Mouse (Mus musculus) G1E (cell line): ENCODE results near the gene P3h1. TPM values are rescaled to one million over a fixed set of nuclear protein-coding genes. Genes with fewer than 3 reads are reported as not detected.

Source experiments
- ATAC-seq: 2 replicates; pipeline ENCODE4 v1.8.0; 2016; ENCODE audit warnings: mild to moderate bottlenecking; ENCODE audit not compliant: insufficient number of reproducible peaks, poor library complexity, low FRiP score, severe bottlenecking; ENCODE audit errors: extremely low read depth
- DNase-seq: peaks from one replicate; pipeline ENCODE4 v3.0.0; 2012; ENCODE audit warnings: low spot score
- H3K27me3 ChIP-seq: 2 replicates; pipeline ENCODE4 v1.6.1; 2012; ENCODE audit warnings: mild to moderate bottlenecking, low read length, inconsistent platforms; ENCODE audit not compliant: insufficient read depth
- H3K36me3 ChIP-seq: replicated peaks from 2 replicates; pipeline ENCODE3; 2012; ENCODE audit warnings: mild to moderate bottlenecking, inconsistent platforms
- H3K4me1 ChIP-seq: 2 replicates; pipeline ENCODE4 v1.6.1; 2012; ENCODE audit warnings: low read depth, low read length, inconsistent platforms, mixed read lengths; ENCODE audit not compliant: insufficient read depth
- H3K4me3 ChIP-seq: 2 replicates; pipeline ENCODE4 v1.5.1; 2012; ENCODE audit warnings: low read depth, mild to moderate bottlenecking, inconsistent platforms, low read length, moderate library complexity, mixed read lengths
- H3K9me3 ChIP-seq: replicated peaks from 2 replicates; pipeline ENCODE4 v1.6.1; 2012; ENCODE audit warnings: inconsistent platforms
- CTCF ChIP-seq: IDR thresholded peaks from 2 replicates; pipeline ENCODE4 v1.5.1; 2012; ENCODE audit warnings: low read depth, low read length, inconsistent platforms, mixed read lengths
- GATA1 ChIP-seq: IDR thresholded peaks from 2 replicates; pipeline ENCODE4 v1.6.1; 2012; ENCODE audit warnings: borderline replicate concordance, low read length, inconsistent platforms, mixed read lengths
- GATA2 ChIP-seq: IDR thresholded peaks from 2 replicates; pipeline ENCODE4 v1.6.1; 2012; ENCODE audit warnings: low read depth, low read length, inconsistent platforms, borderline replicate concordance
- POLR2AphosphoS5 ChIP-seq: IDR thresholded peaks from 2 replicates; pipeline ENCODE4 v1.6.1; 2012; ENCODE audit warnings: low read depth, low read length, inconsistent platforms; ENCODE audit not compliant: insufficient replicate concordance
- TAL1 ChIP-seq: conservative IDR thresholded peaks from 2 replicates; pipeline ENCODE4 v1.6.1; 2012; ENCODE audit warnings: low read depth, low read length, inconsistent platforms, mixed read lengths
- polyA plus RNA-seq: library from polyadenylated mRNA; stranded (reverse); fragments of >175 nt; gene quantifications from 2 replicates; pipeline ENCODE4 v1.2.3, GENCODE M21; 2012
- total RNA-seq, 2 experiments: library from RNA; stranded (forward) in 1 of 2; stranded (reverse) in 1 of 2; fragments of 200-1000 nt in 1 of 2; fragments of >200 nt in 1 of 2; fragmentation: Nextera tagmentation in 1 of 2; gene quantifications; 2 replicates each; pipeline ENCODE4 v1.2.3; 2014 to 2017

The P3h1 gene
- total and polyA plus RNA-seq, 3 experiments: 4.6 to 14.1 (median 5.9) TPM

GRCm38 (mm10) chr4:119189864-119190263 lies 42.9 kb upstream of the P3h1 start, which contains the start of gene Ermap:
Gene Ermap, minus strand, starts transcription at chr4:119190011.
- ATAC-seq: peak; percentile 67
- TF ChIP-seq TAL1 (peak; percentile 71), CTCF (no peak)
- Histone ChIP-seq H3K4me3 (peak within 1 kb of the TSS; percentile 75), H3K36me3 (peaks cover 36% of the 10 kb centered on the region), H3K9me3 (no peaks in the 10 kb centered on the region), H3K4me1 (peaks cover 79% of the 10 kb centered on the region), H3K27me3 (no peaks in the 10 kb centered on the region)
- peak; percentile 55 for DNase-seq

GRCm38 (mm10) chr4:119190618-119191017 lies 42.1 kb upstream of the P3h1 start:
- no peaks in the 10 kb centered on the region for H3K27me3 ChIP-seq
- H3K36me3 ChIP-seq: peaks cover 29% of the 10 kb centered on the region
- peaks cover 74% of the 10 kb centered on the region for H3K4me1 ChIP-seq
- peak; percentile 68 for TF ChIP-seq TAL1
- TF ChIP-seq POLR2AphosphoS5: no peak
- no peak for TF ChIP-seq GATA1
- DNase-seq: peak; percentile 59
- peak; percentile 66 for ATAC-seq
- H3K4me3 ChIP-seq: peak overlapping the region; percentile 75; the same call in 1 of the 2 replicates
- H3K9me3 ChIP-seq: no peaks in the 10 kb centered on the region

- TF ChIP-seq CTCF (no peak), TAL1 (no peak), GATA2 (no peak), POLR2AphosphoS5 (no peak), GATA1 (no peak)
- Histone ChIP-seq H3K27me3 (no peaks in the 10 kb centered on the region), H3K9me3 (no peaks in the 10 kb centered on the region), H3K36me3 (peaks cover 25% of the 10 kb centered on the region), H3K4me3 (peak overlapping the region; percentile 30; the same call in 1 of the 2 replicates), H3K4me1 (peaks cover 71% of the 10 kb centered on the region)
- DNase-seq (no peak), ATAC-seq (no peak)
Observed at GRCm38 (mm10) chr4:119191273-119191672, 41.4 kb upstream of the P3h1 start.

- Histone ChIP-seq H3K27me3 (no peaks in the 10 kb centered on the region), H3K36me3 (peaks cover 24% of the 10 kb centered on the region), H3K9me3 (no peaks in the 10 kb centered on the region), H3K4me1 (peaks cover 70% of the 10 kb centered on the region), H3K4me3 (no peak overlapping the region)
- DNase-seq (no peak), ATAC-seq (no peak)
- no peak for TF ChIP-seq CTCF
- no peak for TF ChIP-seq GATA1
- no peak for TF ChIP-seq POLR2AphosphoS5
- TF ChIP-seq GATA2: no peak
- no peak for TF ChIP-seq TAL1
Observed at GRCm38 (mm10) chr4:119192757-119193156, 40.0 kb upstream of the P3h1 start.

GRCm38 (mm10) chr4:119194909-119195581 lies 37.7 kb upstream of the P3h1 start, which contains the start of gene Svbp:
Gene Svbp, plus strand, starts transcription at chr4:119195306.
- TF ChIP-seq POLR2AphosphoS5: no peak
- no peak for TF ChIP-seq GATA1
- TF ChIP-seq TAL1: no peak
- no peak for TF ChIP-seq CTCF
- no peak for TF ChIP-seq GATA2
- peaks cover 39% of the 10 kb centered on the region for H3K36me3 ChIP-seq
- ATAC-seq (peak; percentile 36), DNase-seq (peak; percentile 89)
- no peaks in the 10 kb centered on the region for H3K27me3 ChIP-seq
- peaks cover 86% of the 10 kb centered on the region for H3K4me1 ChIP-seq
- H3K4me3 ChIP-seq: peak within 1 kb of the TSS; percentile 81
- H3K9me3 ChIP-seq: no peaks in the 10 kb centered on the region

- TF ChIP-seq CTCF (no peak), POLR2AphosphoS5 (no peak), TAL1 (no peak), GATA1 (no peak), GATA2 (no peak)
- Histone ChIP-seq H3K4me3 (peak overlapping the region; percentile 81), H3K9me3 (no peaks in the 10 kb centered on the region), H3K4me1 (peaks cover 84% of the 10 kb centered on the region), H3K36me3 (peaks cover 45% of the 10 kb centered on the region), H3K27me3 (no peaks in the 10 kb centered on the region)
- DNase-seq (no peak), ATAC-seq (no peak)
Observed at GRCm38 (mm10) chr4:119195582-119196320, 37.0 kb upstream of the P3h1 start.
